Mouse (Mus musculus) cortical plate, adult 2 months (tissue): Measurements from ENCODE around the gene Dnajc8.

Source experiments
- CTCF ChIP-seq: fragments of 200-500 bp; IDR thresholded peaks from 2 replicates; pipeline ENCODE4 v1.5.1; 2011; ENCODE audit warnings: mild to moderate bottlenecking, control low read depth, low read length; ENCODE audit not compliant: insufficient read depth; ENCODE audit errors: extremely low read depth
- POLR2A ChIP-seq: fragments of 200-500 bp; IDR thresholded peaks from 2 replicates; pipeline ENCODE4 v1.6.1; 2011; ENCODE audit warnings: mild to moderate bottlenecking, low read length, control low read depth; ENCODE audit not compliant: insufficient read depth; ENCODE audit errors: extremely low read depth

- TF ChIP-seq POLR2A (no peak), CTCF (no peak)
Observed at GRCm38 (mm10) chr4:132524808-132525207, 10.5 kb upstream of the Dnajc8 start.
